Mouse (Mus musculus) heart, embryonic 11.5 days (tissue): ENCODE results near the gene Cmss1. TPM values are rescaled to one million over a fixed set of nuclear protein-coding genes. Genes with fewer than 3 reads are reported as not detected.

Source experiments
- ATAC-seq: fragments of 200-750 bp; cut with Nextera tagmentation; replicated peaks from 2 replicates; pipeline ENCODE4 v1.8.0; 2017; ENCODE audit warnings: moderate library complexity; ENCODE audit not compliant: insufficient number of reproducible peaks, low FRiP score, low TSS enrichment
- H3K27ac ChIP-seq: fragments of 300-500 bp; sonication (generic); 2 replicates; pipeline ENCODE4 v1.5.1; 2014; ENCODE audit warnings: mild to moderate bottlenecking, low read depth, low read length
- H3K27me3 ChIP-seq: fragments of 300-500 bp; sonication (generic); 2 replicates; pipeline ENCODE4 v1.6.1; 2014; ENCODE audit warnings: mild to moderate bottlenecking, low read length, mixed read lengths; ENCODE audit not compliant: control insufficient read depth, insufficient read depth
- H3K36me3 ChIP-seq: fragments of 300-500 bp; sonication (generic); 2 replicates; pipeline ENCODE4 v1.6.1; 2014; ENCODE audit warnings: mild to moderate bottlenecking, low read length, moderate library complexity, mixed read lengths; ENCODE audit not compliant: control insufficient read depth, insufficient read depth
- H3K4me1 ChIP-seq: fragments of 300-500 bp; sonication (generic); 2 replicates; pipeline ENCODE4 v1.6.1; 2014; ENCODE audit warnings: low read length; ENCODE audit not compliant: control insufficient read depth, insufficient read depth
- H3K4me2 ChIP-seq: fragments of 300-500 bp; sonication (generic); 2 replicates; pipeline ENCODE4 v1.6.1; 2014; ENCODE audit warnings: mild to moderate bottlenecking, moderate library complexity
- H3K4me3 ChIP-seq: fragments of 300-500 bp; sonication (generic); 2 replicates; pipeline ENCODE4 v1.5.1; 2014; ENCODE audit warnings: low read depth, low read length
- H3K9ac ChIP-seq: fragments of 300-500 bp; sonication (generic); 2 replicates; pipeline ENCODE4 v1.6.1; 2014; ENCODE audit warnings: mild to moderate bottlenecking, low read depth, low read length, moderate library complexity
- H3K9me3 ChIP-seq: fragments of 300-500 bp; sonication (generic); replicated peaks from 2 replicates; pipeline ENCODE4 v1.6.1; 2016; ENCODE audit warnings: low read length; ENCODE audit not compliant: control insufficient read depth
- WGBS: fragments of 180-500 bp; shearing (Covaris S2); extraction: QIAGEN DNeasy Blood & Tissue Kit; methylation state at CpG from one replicate; pipeline ENCODE4 v1.1.7; 2014; ENCODE audit not compliant: insufficient replicate concordance; 5-methylcytosine and 5-hydroxymethylcytosine counted together
- polyA plus RNA-seq: library from polyadenylated mRNA; unstranded; fragments of >200 nt; fragmentation: Nextera tagmentation; extraction: Ambion mirVana; gene quantifications from 2 replicates; pipeline ENCODE4 v1.2.1, GENCODE M21; 2014

The Cmss1 gene
- polyA plus RNA-seq, 1 experiment from 2014 or later: 36.6 TPM

- ATAC-seq: 0 out of 2 replicates have a peak, but pooled peaks have one; percentile 26
- H3K4me2 ChIP-seq: no peak overlapping the region
- H3K4me1 ChIP-seq: peaks cover 10% of the 10 kb centered on the region; the same call in 1 of the 2 replicates
- no peaks in the 10 kb centered on the region for H3K27me3 ChIP-seq
- H3K9ac ChIP-seq: no peak overlapping the region
- no peaks in the 10 kb centered on the region for H3K36me3 ChIP-seq
- WGBS: 66% methylated on average over 9 of the region's 9 CpGs
- H3K27ac ChIP-seq: no peak overlapping the region
- H3K9me3 ChIP-seq: no peaks in the 10 kb centered on the region
- no peak overlapping the region for H3K4me3 ChIP-seq
Observed at GRCm38 (mm10) chr16:57301512-57302115, 305.1 kb downstream of the Cmss1 start.

- Histone ChIP-seq H3K4me3 (no peak overlapping the region), H3K27ac (no peak overlapping the region), H3K9ac (no peak overlapping the region), H3K36me3 (no peaks in the 10 kb centered on the region), H3K27me3 (no peaks in the 10 kb centered on the region), H3K4me2 (no peak overlapping the region), H3K4me1 (no peaks in the 10 kb centered on the region), H3K9me3 (no peaks in the 10 kb centered on the region)
- ATAC-seq: no peak
- WGBS: 81% methylated on average over 10 of the region's 10 CpGs
Observed at GRCm38 (mm10) chr16:57295216-57295934, 311.3 kb downstream of the Cmss1 start.

- Histone ChIP-seq H3K4me3 (no peak within 1 kb of the TSS), H3K27ac (no peak within 1 kb of the TSS), H3K9ac (no peak within 1 kb of the TSS), H3K4me1 (no peaks in the 10 kb centered on the region), H3K36me3 (no peaks in the 10 kb centered on the region), H3K4me2 (no peak within 1 kb of the TSS), H3K27me3 (no peaks in the 10 kb centered on the region), H3K9me3 (no peaks in the 10 kb centered on the region)
- no peak for ATAC-seq
- WGBS: 64% methylated on average over 2 of the region's 2 CpGs
Observed at GRCm38 (mm10) chr16:57292765-57293164, 313.9 kb downstream of the Cmss1 start, which contains the start of gene Tmem30c. Gene Tmem30c (minus strand): TSS chr16:57292865.

- Histone ChIP-seq H3K4me3 (no peak overlapping the region), H3K4me1 (no peaks in the 10 kb centered on the region), H3K36me3 (no peaks in the 10 kb centered on the region), H3K9ac (no peak overlapping the region), H3K4me2 (no peak overlapping the region), H3K9me3 (no peaks in the 10 kb centered on the region), H3K27ac (no peak overlapping the region), H3K27me3 (no peaks in the 10 kb centered on the region)
- 33% methylated on average over 4 of the region's 4 CpGs for WGBS
- ATAC-seq: no peak
Observed at GRCm38 (mm10) chr16:57292296-57292695, 314.4 kb downstream of the Cmss1 start.

- WGBS: 87% methylated on average over 5 of the region's 5 CpGs
- Histone ChIP-seq H3K27me3 (no peaks in the 10 kb centered on the region), H3K9me3 (no peaks in the 10 kb centered on the region), H3K4me1 (no peaks in the 10 kb centered on the region), H3K9ac (no peak overlapping the region), H3K36me3 (no peaks in the 10 kb centered on the region), H3K4me3 (no peak overlapping the region), H3K27ac (no peak overlapping the region), H3K4me2 (no peak overlapping the region)
- no peak for ATAC-seq
Observed at GRCm38 (mm10) chr16:57291696-57292095, 315.0 kb downstream of the Cmss1 start.

GRCm38 (mm10) chr16:57281417-57281816, 325.2 kb downstream of the Cmss1 start:
- ATAC-seq: no peak
- Histone ChIP-seq H3K36me3 (no peaks in the 10 kb centered on the region), H3K27ac (no peak overlapping the region), H3K9me3 (no peaks in the 10 kb centered on the region), H3K4me3 (no peak overlapping the region), H3K9ac (no peak overlapping the region), H3K27me3 (no peaks in the 10 kb centered on the region), H3K4me2 (no peak overlapping the region), H3K4me1 (no peaks in the 10 kb centered on the region)
- 79% methylated on average over 8 of the region's 8 CpGs for WGBS

- Histone ChIP-seq H3K4me1 (no peaks in the 10 kb centered on the region), H3K27ac (no peak overlapping the region), H3K27me3 (no peaks in the 10 kb centered on the region), H3K4me3 (no peak overlapping the region), H3K36me3 (no peaks in the 10 kb centered on the region), H3K4me2 (no peak overlapping the region), H3K9ac (no peak overlapping the region), H3K9me3 (no peaks in the 10 kb centered on the region)
- no peak for ATAC-seq
- 87% methylated on average over 31 of the region's 31 CpGs for WGBS
Observed at GRCm38 (mm10) chr16:57280221-57281217, 326.1 kb downstream of the Cmss1 start.

- WGBS: 76% methylated on average over 10 of the region's 12 CpGs
- no peak for ATAC-seq
- Histone ChIP-seq H3K9ac (no peak overlapping the region), H3K9me3 (no peaks in the 10 kb centered on the region), H3K4me2 (no peak overlapping the region), H3K36me3 (no peaks in the 10 kb centered on the region), H3K27me3 (no peaks in the 10 kb centered on the region), H3K27ac (no peak overlapping the region), H3K4me1 (no peaks in the 10 kb centered on the region), H3K4me3 (no peak overlapping the region)
Observed at GRCm38 (mm10) chr16:57278976-57279626, 327.6 kb downstream of the Cmss1 start.
